ENCODE assay signal across 11 mouse cellular contexts in the genomic region with DNA sequence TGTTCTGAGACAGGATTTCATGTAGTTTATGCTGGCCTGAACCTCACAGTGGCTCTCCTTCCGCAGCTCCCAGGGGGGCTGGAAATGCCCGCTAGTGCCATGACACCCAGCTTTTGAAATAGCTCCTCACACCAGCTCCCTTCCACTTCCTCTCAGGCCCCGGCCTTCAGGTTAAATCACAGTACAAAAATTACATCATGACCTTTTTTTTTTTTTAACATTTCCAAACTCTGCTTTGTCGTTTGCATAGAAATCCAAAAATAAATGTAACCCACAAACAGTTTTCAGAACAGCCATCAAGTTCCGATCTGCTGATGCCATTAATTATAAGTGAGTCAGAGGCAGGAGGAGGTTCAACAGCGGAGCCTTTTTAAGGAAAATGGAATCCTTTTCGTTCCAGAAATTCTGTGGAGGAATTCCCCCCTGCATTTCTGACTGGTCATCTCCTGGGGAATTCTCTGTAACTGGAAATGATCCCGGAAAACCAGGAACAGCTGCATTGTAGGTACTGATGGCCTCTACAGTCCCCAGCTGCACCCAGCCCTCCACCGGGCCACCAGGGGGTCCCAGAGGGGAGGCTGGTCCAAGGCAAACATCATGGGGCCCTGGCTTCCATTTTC. TPM values are rescaled to one million over a fixed set of nuclear protein-coding genes. Genes with fewer than 3 reads are reported as not detected.
DNase-seq lines count a peak whose midpoint lies in the region; ATAC-seq and TF ChIP-seq lines count a peak whose summit lies in the region.
"Had no signal": no experiment of that assay in that cellular context is flagged by ENCODE, and none has a peak within 500 bp of the region (broad histone marks: within the 10 kb centered on the region; RNA-seq: fewer than 3 reads in every experiment).

No protein-coding gene starts in this region.

- H3K27ac ChIP-seq in layer of hippocampus, adult 2 months: peak overlapping the region; percentile 82
- H3K27ac ChIP-seq: liver, embryonic 13.5 days had no signal

- intact Hi-C loops in heart, postnatal 14 days (cut with DNase I): no loop called here

- TF ChIP-seq CTCF in layer of hippocampus, adult 2 months (conservative IDR thresholded peaks at IDR 0.05): peak; percentile 36

- peak; percentile 83 for ATAC-seq in megakaryocyte progenitor cell, adult 5-6 weeks (replicated peaks; ENCODE audit: poor library complexity)
- ATAC-seq: forebrain, postnatal 0 days had no signal

- H3K4me3 ChIP-seq in layer of hippocampus, adult 2 months: no peak overlapping the region
- H3K4me3 ChIP-seq: liver, embryonic 13.5 days had no signal

- DNase-seq in layer of hippocampus, adult 2 months (ENCODE audit: low spot score in 2 of 2): no peak
- DNase-seq in layer of hippocampus, postnatal 14 days (ENCODE audit: low spot score in 2 of 2): no peak
- DNase-seq in brain, adult 2 months (ENCODE audit: low read depth, low spot score): peak; percentile 69
- peak; percentile 58 to 59 for DNase-seq in heart, postnatal 14 days
- DNase-seq in embryo, embryonic 11 days: no peak
- DNase-seq in yolk sac, embryonic 10.5 days (ENCODE audit: low spot score): no peak
- DNase-seq in spleen, adult 12 weeks (ENCODE audit: low spot score): no peak
- DNase-seq: forebrain, postnatal 0 days; liver, embryonic 13.5 days; spleen, adult 18-20 months had no signal

RNA-seq across cellular contexts. Expression of gene Noct, which starts 27.0 kb away (rescaled TPM):
- total RNA-seq in layer of hippocampus, adult 2 months (2021): 10 to 100 TPM; 57.2 to 61.0 TPM
- total RNA-seq in layer of hippocampus, postnatal 14 days (2021): 10 to 100 TPM; 54.4 to 58.6 TPM
- total RNA-seq in heart, postnatal 14 days (2021): 10 to 100 TPM; 53.9 to 68.6 TPM
- 17.2 and 20.3 TPM in 2 replicates for total RNA-seq in megakaryocyte progenitor cell, adult 5-6 weeks (2015)
- total RNA-seq in megakaryocyte progenitor cell, adult 5-6 weeks (2017): 6.0 and 7.8 TPM in 2 replicates

Comparison
In these comparisons a context has a peak if more than half of its experiments do, and no peak if none do; other contexts are left out.
1. DNase-seq: peak in brain, adult 2 months (single experiment) and heart, postnatal 14 days (2 of 2); none in layer of hippocampus, adult 2 months (0 of 2), layer of hippocampus, postnatal 14 days (0 of 2), embryo, embryonic 11 days (single experiment), yolk sac, embryonic 10.5 days (single experiment) and spleen, adult 12 weeks (single experiment).